Mouse (Mus musculus) kidney, embryonic 16.5 days (tissue): ENCODE data around the gene Fbxl19. TPM values are rescaled to one million over a fixed set of nuclear protein-coding genes. Genes with fewer than 3 reads are reported as not detected.

Experiments
- ATAC-seq: fragments of 200-750 bp; cut with Nextera tagmentation; 2 replicates; pipeline ENCODE4 v1.8.0; 2017; ENCODE audit warnings: moderate TSS enrichment; ENCODE audit not compliant: low FRiP score, low TSS enrichment
- H3K27ac ChIP-seq: fragments of 300-500 bp; sonication (generic); 2 replicates; pipeline ENCODE4 v1.5.1; 2014; ENCODE audit warnings: low read length
- H3K27me3 ChIP-seq: fragments of 300-500 bp; sonication (generic); 2 replicates; pipeline ENCODE4 v1.6.1; 2014; ENCODE audit warnings: low read length, control low read depth, mixed read lengths; ENCODE audit not compliant: insufficient read depth
- H3K36me3 ChIP-seq: fragments of 300-500 bp; sonication (generic); 2 replicates; pipeline ENCODE4 v1.6.1; 2014; ENCODE audit warnings: low read length, control low read depth, mixed read lengths; ENCODE audit not compliant: insufficient read depth
- H3K4me1 ChIP-seq: fragments of 300-500 bp; sonication (generic); 2 replicates; pipeline ENCODE4 v1.6.1; 2014; ENCODE audit warnings: low read length, control low read depth, mixed read lengths; ENCODE audit not compliant: insufficient read depth
- H3K4me2 ChIP-seq: fragments of 300-500 bp; sonication (generic); replicated peaks from 2 replicates; pipeline ENCODE4 v1.6.1; 2014; ENCODE audit warnings: low read depth, low read length
- H3K4me3 ChIP-seq: fragments of 300-500 bp; sonication (generic); 2 replicates; pipeline ENCODE4 v1.5.1; 2014; ENCODE audit warnings: mild to moderate bottlenecking, low read length
- H3K9ac ChIP-seq: fragments of 300-500 bp; sonication (generic); replicated peaks from 2 replicates; pipeline ENCODE4 v1.6.1; 2014; ENCODE audit warnings: low read length
- H3K9me3 ChIP-seq: fragments of 300-500 bp; sonication (generic); 2 replicates; pipeline ENCODE4 v1.6.1; 2016; ENCODE audit warnings: low read length, control low read depth
- WGBS: fragments of 180-500 bp; shearing (Covaris S2); extraction: QIAGEN DNeasy Blood & Tissue Kit; methylation state at CpG from one replicate; pipeline ENCODE4 v1.1.7; 2014; 5-methylcytosine and 5-hydroxymethylcytosine counted together
- polyA plus RNA-seq: library from polyadenylated mRNA; unstranded; fragments of >200 nt; fragmentation: Nextera tagmentation; extraction: Ambion mirVana; gene quantifications from 2 replicates; pipeline ENCODE4 v1.2.1, GENCODE M21; 2015

The Fbxl19 gene
- polyA plus RNA-seq, 1 experiment from 2014 or later = 5.4 TPM

GRCm38 (mm10) chr7:127750131-127751127 is 6.1 kb downstream of the Fbxl19 start:
- H3K36me3 ChIP-seq = peaks cover 66% of the 10 kb centered on the region
- H3K4me2 ChIP-seq = no peak overlapping the region
- peaks cover 14% of the 10 kb centered on the region for H3K4me1 ChIP-seq
- no peaks in the 10 kb centered on the region for H3K9me3 ChIP-seq
- 89% methylated on average over 19 of the region's 19 CpGs for WGBS
- H3K27me3 ChIP-seq = no peaks in the 10 kb centered on the region
- H3K9ac ChIP-seq = no peak overlapping the region
- no peak overlapping the region for H3K4me3 ChIP-seq
- H3K27ac ChIP-seq = no peak overlapping the region
- no peak for ATAC-seq

- H3K4me2 ChIP-seq = no peak overlapping the region
- H3K4me1 ChIP-seq = peaks cover 17% of the 10 kb centered on the region
- H3K9ac ChIP-seq = no peak overlapping the region
- peaks cover 73% of the 10 kb centered on the region for H3K36me3 ChIP-seq
- no peak overlapping the region for H3K4me3 ChIP-seq
- no peak for ATAC-seq
- no peaks in the 10 kb centered on the region for H3K27me3 ChIP-seq
- H3K27ac ChIP-seq = no peak overlapping the region
- H3K9me3 ChIP-seq = no peaks in the 10 kb centered on the region
- 93% methylated on average over 5 of the region's 5 CpGs for WGBS
Observed at GRCm38 (mm10) chr7:127751619-127752018, 7.3 kb downstream of the Fbxl19 start.

DNA sequence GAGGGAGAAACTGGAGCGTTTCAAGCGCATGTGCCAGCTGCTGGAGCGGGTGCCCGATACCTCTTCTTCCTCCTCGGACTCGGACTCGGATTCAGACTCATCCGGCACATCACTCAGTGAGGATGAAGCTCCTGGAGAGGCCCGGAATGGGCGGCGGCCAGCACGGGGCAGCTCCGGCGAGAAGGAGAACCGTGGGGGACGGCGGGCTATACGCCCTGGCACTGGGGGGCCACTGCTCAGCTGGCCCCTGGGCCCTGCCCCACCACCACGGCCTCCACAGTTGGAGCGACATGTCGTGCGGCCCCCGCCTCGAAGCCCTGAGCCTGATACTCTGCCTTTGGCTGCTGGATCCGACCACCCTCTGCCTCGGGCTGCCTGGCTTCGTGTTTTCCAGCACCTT is 7.7 kb downstream of the Fbxl19 start:
- Histone ChIP-seq H3K4me2 (no peak overlapping the region), H3K36me3 (peaks cover 77% of the 10 kb centered on the region), H3K9ac (no peak overlapping the region), H3K4me3 (no peak overlapping the region), H3K4me1 (peaks cover 18% of the 10 kb centered on the region), H3K27ac (no peak overlapping the region), H3K9me3 (no peaks in the 10 kb centered on the region), H3K27me3 (no peaks in the 10 kb centered on the region)
- no peak for ATAC-seq
- 90% methylated on average over 27 of the region's 27 CpGs for WGBS

- Histone ChIP-seq H3K27me3 (no peaks in the 10 kb centered on the region), H3K4me1 (peaks cover 10% of the 10 kb centered on the region; the same call in 1 of the 2 replicates), H3K9me3 (no peaks in the 10 kb centered on the region), H3K4me3 (no peak overlapping the region), H3K9ac (no peak overlapping the region), H3K27ac (no peak overlapping the region), H3K4me2 (no peak overlapping the region), H3K36me3 (peaks cover 84% of the 10 kb centered on the region)
- 59% methylated on average over 5 of the region's 5 CpGs for WGBS
- no peak for ATAC-seq
Observed at GRCm38 (mm10) chr7:127753158-127753557, 8.8 kb downstream of the Fbxl19 start.

DNA sequence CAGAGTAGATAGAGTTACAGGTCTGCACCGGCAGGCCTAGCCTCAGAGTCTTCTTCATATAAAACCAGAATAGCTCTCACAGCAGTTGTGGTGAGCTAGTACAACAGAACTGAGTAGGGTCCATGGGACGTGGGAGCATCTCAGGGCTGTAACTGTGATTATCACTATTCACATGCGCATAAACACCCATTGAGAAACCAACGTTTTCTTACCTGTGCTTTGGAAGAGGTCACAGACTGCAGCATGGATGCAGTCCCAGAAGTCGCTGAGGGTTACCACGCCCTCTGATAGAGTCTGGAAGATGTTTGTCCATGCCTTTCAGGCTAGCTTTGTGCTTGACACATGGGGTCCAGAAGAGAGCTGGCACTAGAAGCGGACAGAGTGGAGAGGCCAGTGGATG is 9.4 kb downstream of the Fbxl19 start:
- Histone ChIP-seq H3K9me3 (no peaks in the 10 kb centered on the region), H3K27me3 (no peaks in the 10 kb centered on the region), H3K4me1 (peaks cover 10% of the 10 kb centered on the region; the same call in 1 of the 2 replicates), H3K27ac (no peak overlapping the region), H3K4me3 (no peak overlapping the region), H3K4me2 (no peak overlapping the region), H3K9ac (no peak overlapping the region), H3K36me3 (peaks cover 83% of the 10 kb centered on the region)
- ATAC-seq = no peak
- 87% methylated on average over 7 of the region's 7 CpGs for WGBS

DNA sequence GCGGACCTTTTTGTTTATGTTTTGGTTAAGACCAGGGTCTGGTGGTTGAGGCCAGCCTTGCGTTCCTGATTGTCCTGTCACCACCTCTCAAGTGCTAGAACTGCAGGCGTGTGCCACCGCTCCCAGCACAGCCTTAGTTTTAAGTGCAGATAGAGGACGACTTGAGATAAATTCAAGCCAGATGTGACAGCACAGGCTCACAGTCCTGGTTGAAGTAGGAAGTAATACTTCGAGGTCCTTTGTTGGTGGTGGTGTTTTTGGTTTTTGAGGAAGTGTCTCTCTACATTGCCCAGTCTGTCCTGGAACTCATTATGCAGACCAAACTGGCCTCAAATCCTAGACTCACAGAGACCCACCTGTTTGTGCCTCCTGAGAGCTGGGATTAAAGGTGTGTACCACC is 15.4 kb downstream of the Fbxl19 start:
- 0 out of 2 replicates have a peak, but pooled peaks cover 4% of the 10 kb centered on the region for H3K4me1 ChIP-seq
- H3K9ac ChIP-seq = no peak overlapping the region
- 0 out of 2 replicates have a peak overlapping the region, but pooled peaks have one; percentile 9 for H3K27ac ChIP-seq
- ATAC-seq = no peak
- H3K27me3 ChIP-seq = no peaks in the 10 kb centered on the region
- H3K9me3 ChIP-seq = no peaks in the 10 kb centered on the region
- H3K36me3 ChIP-seq = peaks cover 53% of the 10 kb centered on the region
- no peak overlapping the region for H3K4me2 ChIP-seq
- H3K4me3 ChIP-seq = no peak overlapping the region
- WGBS = 61% methylated on average over 6 of the region's 6 CpGs

GRCm38 (mm10) chr7:127760478-127760877 is 16.1 kb downstream of the Fbxl19 start:
- 0 out of 2 replicates have a peak overlapping the region, but pooled peaks have one; percentile 7 for H3K9ac ChIP-seq
- no peak overlapping the region for H3K4me3 ChIP-seq
- H3K9me3 ChIP-seq = no peaks in the 10 kb centered on the region
- 72% methylated on average over 3 of the region's 3 CpGs for whole genome bisulfite sequencing
- no peaks in the 10 kb centered on the region for H3K27me3 ChIP-seq
- peaks cover 54% of the 10 kb centered on the region for H3K36me3 ChIP-seq
- no peak overlapping the region for H3K27ac ChIP-seq
- ATAC-seq = no peak
- 0 out of 2 replicates have a peak, but pooled peaks cover 4% of the 10 kb centered on the region for H3K4me1 ChIP-seq
- H3K4me2 ChIP-seq = no peak overlapping the region

DNA sequence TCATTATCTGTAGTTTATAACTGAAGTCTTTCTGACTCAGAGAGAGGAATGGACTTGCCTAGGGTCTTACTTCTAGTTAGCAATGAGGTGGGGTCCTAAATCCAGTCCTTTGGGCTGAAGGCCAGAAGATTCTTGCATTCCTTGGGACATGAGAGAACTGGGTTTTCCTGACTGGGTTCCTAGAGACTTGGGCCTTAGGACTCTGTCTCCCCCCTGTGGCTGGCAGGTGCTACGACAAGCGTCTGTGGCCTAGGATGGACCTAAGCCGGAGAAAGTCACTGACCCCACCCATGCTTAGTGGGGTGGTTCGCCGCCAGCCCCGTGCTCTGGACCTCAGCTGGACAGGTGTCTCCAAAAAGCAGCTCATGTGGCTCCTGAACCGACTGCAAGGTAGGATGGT is 16.7 kb downstream of the Fbxl19 start:
- Histone ChIP-seq H3K4me1 (0 out of 2 replicates have a peak, but pooled peaks cover 4% of the 10 kb centered on the region), H3K9ac (no peak overlapping the region), H3K36me3 (peaks cover 56% of the 10 kb centered on the region)

DNA sequence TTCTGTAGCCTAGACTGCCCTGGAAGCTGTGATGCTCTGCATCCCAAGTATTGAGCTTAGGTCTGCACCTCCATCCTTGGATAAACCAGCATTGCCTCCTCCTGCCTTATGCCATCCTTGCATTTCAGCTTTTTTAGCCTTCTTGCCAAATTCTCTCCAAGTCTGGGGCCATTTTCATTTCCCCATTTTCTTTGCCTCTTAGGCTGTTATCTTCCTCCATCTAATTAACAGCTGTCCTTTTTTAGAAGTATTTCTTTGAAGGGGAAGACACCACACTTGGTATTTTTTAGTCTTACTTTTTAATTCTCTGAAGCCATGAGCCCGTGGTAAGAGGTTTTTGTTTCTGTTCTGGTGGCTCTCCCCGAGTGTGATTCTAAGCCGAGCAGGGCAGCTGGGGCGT is 19.3 kb downstream of the Fbxl19 start:
- H3K27me3 ChIP-seq = no peaks in the 10 kb centered on the region
- no peak overlapping the region for H3K27ac ChIP-seq
- H3K36me3 ChIP-seq = peaks cover 52% of the 10 kb centered on the region
- no peaks in the 10 kb centered on the region for H3K9me3 ChIP-seq
- H3K9ac ChIP-seq = no peak overlapping the region
- H3K4me2 ChIP-seq = no peak overlapping the region
- peaks cover 3% of the 10 kb centered on the region; the same call in 1 of the 2 replicates for H3K4me1 ChIP-seq
- H3K4me3 ChIP-seq = no peak overlapping the region
- ATAC-seq = no peak
- WGBS = 94% methylated on average over 4 of the region's 4 CpGs

More for the DNA sequence above, 16.7 kb downstream of the Fbxl19 start:
- no peaks in the 10 kb centered on the region for H3K9me3 ChIP-seq
- no peaks in the 10 kb centered on the region for H3K27me3 ChIP-seq
- 29% methylated on average over 7 of the region's 7 CpGs for WGBS
- no peak overlapping the region for H3K4me3 ChIP-seq
- no peak overlapping the region for H3K4me2 ChIP-seq
- peak; percentile 64 for ATAC-seq
- H3K27ac ChIP-seq = no peak overlapping the region

DNA sequence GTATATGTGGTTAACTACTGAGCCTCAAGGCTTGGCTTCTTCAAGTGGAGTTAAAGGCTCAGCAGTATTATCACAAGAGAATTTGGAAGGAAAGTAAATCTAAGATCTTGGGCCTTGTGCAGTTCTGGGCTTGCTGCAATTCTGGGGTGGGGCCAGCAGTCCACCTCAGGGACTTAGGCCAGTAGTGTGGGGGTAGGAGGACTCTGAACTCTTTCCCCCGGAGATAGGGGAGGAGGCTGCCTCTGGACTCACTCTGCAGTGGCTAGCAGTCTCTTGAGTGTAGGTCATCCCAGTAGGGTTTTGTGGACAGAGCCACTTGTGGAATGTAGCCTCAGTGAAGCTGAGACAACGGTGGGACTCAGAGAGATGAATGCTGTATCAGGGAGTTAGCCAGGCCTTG is 21.4 kb downstream of the Fbxl19 start:
- Histone ChIP-seq H3K4me1 (peaks cover 11% of the 10 kb centered on the region), H3K4me2 (no peak overlapping the region), H3K9ac (no peak overlapping the region), H3K4me3 (no peak overlapping the region), H3K27me3 (no peaks in the 10 kb centered on the region), H3K9me3 (no peaks in the 10 kb centered on the region), H3K27ac (no peak overlapping the region), H3K36me3 (peaks cover 52% of the 10 kb centered on the region)
- WGBS = 93% methylated on average over 2 of the region's 2 CpGs
- ATAC-seq = no peak
